Mouse (Mus musculus) liver, adult 2 months (tissue): ENCODE data around the gene Cst3.

Experiments used
- CTCF ChIP-seq: fragments of 200-500 bp; IDR thresholded peaks from 2 replicates; pipeline ENCODE4 v1.5.1; 2011; ENCODE audit warnings: low read depth, low read length, control low read depth
- POLR2A ChIP-seq: fragments of 200-500 bp; IDR thresholded peaks from 2 replicates; pipeline ENCODE4 v1.6.1; 2011; ENCODE audit warnings: low read length, control low read depth; ENCODE audit not compliant: insufficient read depth; ENCODE audit errors: extremely low read depth

- TF ChIP-seq CTCF (no peak), POLR2A (no peak)
These were observed 10.5 kb downstream of the Cst3 start, which contains the start of gene 9230104L09Rik for GRCm38 (mm10) chr2:148864966-148865365.
